Mouse (Mus musculus): ENCODE measurements around the gene Robo3.

- TF ChIP-seq EP300 (IDR thresholded peaks at IDR 0.05; ENCODE audit: low read depth) (no peak), CTCF (IDR thresholded peaks at IDR 0.05; ENCODE audit: low read depth) (peak; percentile 68)
Observed at GRCm38 (mm10) chr9:37420676-37421075, 12.4 kb downstream of the Robo3 start.
